Mouse (Mus musculus): ENCODE results near the gene Slc40a1.

DNA sequence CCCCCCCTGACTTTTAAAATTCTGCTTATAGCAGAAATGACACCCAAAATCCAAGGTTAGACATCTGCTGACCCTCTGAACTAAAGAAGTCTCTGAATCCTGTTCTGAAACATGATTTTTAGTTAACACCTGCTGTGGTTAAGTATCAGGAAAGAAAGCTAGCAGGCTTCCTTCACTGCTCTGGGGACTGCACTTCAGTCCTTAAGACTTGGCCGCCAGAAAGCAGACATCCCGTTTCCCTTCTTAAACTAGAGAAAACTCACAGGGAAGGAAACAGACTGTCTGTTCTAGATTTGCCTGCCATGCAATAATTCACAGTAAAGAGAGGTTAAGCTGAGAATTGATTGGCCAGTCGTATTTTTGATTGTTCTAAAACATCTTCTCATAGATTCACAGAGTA, 10.1 kb downstream of the Slc40a1 start:
- TF ChIP-seq CTCF (IDR thresholded peaks at IDR 0.05; ENCODE audit: extremely low read depth, insufficient read depth, low read length) = no peak
- TF ChIP-seq POLR2A (IDR thresholded peaks at IDR 0.05; ENCODE audit: extremely low read depth, insufficient read depth, low read length) = no peak

All from cortical plate, adult 2 months (tissue).